Comparison of ENCODE assay signal across 8 mouse cellular contexts in genomic region chr1:74770727-74771466, GRCm38 (mm10). TPM values are rescaled to one million over a fixed set of nuclear protein-coding genes. Genes with fewer than 3 reads are reported as not detected.
DNase-seq lines count a peak whose midpoint lies in the region; ATAC-seq and TF ChIP-seq lines count a peak whose summit lies in the region.

No protein-coding gene starts in this region.

- no peak overlapping the region for H3K27ac ChIP-seq in heart, embryonic 12.5 days (ENCODE audit: poor library complexity, severe bottlenecking)
- no peak overlapping the region for H3K27ac ChIP-seq in bone marrow macrophage, adult 2 months (ENCODE audit: insufficient read depth, low read depth, low read length)
- no peak overlapping the region for H3K27ac ChIP-seq in hindbrain, embryonic 14.5 days
- H3K27ac ChIP-seq in midbrain, embryonic 14.5 days (replicated peaks; ENCODE audit: low read depth, low read length), result no peak overlapping the region

- no peak for TF ChIP-seq POLR2A in bone marrow macrophage, adult 2 months (IDR thresholded peaks at IDR 0.05; ENCODE audit: borderline replicate concordance, low read depth, low read length)

- no peak for TF ChIP-seq CTCF in bone marrow macrophage, adult 2 months (IDR thresholded peaks at IDR 0.05; ENCODE audit: low read depth, low read length)

- peak overlapping the region; percentile 67 for H3K9ac ChIP-seq in heart, embryonic 12.5 days
- H3K9ac ChIP-seq in hindbrain, embryonic 14.5 days, result peak overlapping the region; percentile 44; the same call in 1 of the 2 replicates
- no peak overlapping the region for H3K9ac ChIP-seq in midbrain, embryonic 14.5 days (replicated peaks; ENCODE audit: low read length)

- peak overlapping the region; percentile 94 for H3K4me2 ChIP-seq in heart, embryonic 12.5 days
- H3K4me2 ChIP-seq in hindbrain, embryonic 14.5 days (replicated peaks), result peak overlapping the region; percentile 75
- H3K4me2 ChIP-seq in midbrain, embryonic 14.5 days (ENCODE audit: low read length), result peak overlapping the region; percentile 84

- peaks cover 29% of the 10 kb centered on the region for H3K4me1 ChIP-seq in heart, embryonic 12.5 days (replicated peaks)
- peaks cover 26% of the 10 kb centered on the region for H3K4me1 ChIP-seq in bone marrow macrophage, adult 2 months (ENCODE audit: control insufficient read depth, insufficient read depth, low read length)
- H3K4me1 ChIP-seq in hindbrain, embryonic 14.5 days (replicated peaks; ENCODE audit: control insufficient read depth, insufficient read depth, low read length), result peaks cover 15% of the 10 kb centered on the region; the same call in 1 of the 2 replicates
- H3K4me1 ChIP-seq in midbrain, embryonic 14.5 days (ENCODE audit: control insufficient read depth, insufficient read depth, low read length), result peaks cover 17% of the 10 kb centered on the region; the same call in 1 of the 2 replicates

- peaks cover 86% of the 10 kb centered on the region for H3K27me3 ChIP-seq in heart, embryonic 12.5 days (replicated peaks)
- H3K27me3 ChIP-seq in hindbrain, embryonic 14.5 days (ENCODE audit: control insufficient read depth, insufficient read depth, low read length), result peaks cover 90% of the 10 kb centered on the region
- peaks cover 70% of the 10 kb centered on the region for H3K27me3 ChIP-seq in midbrain, embryonic 14.5 days (ENCODE audit: control insufficient read depth, insufficient read depth, low read length)

- ATAC-seq in heart, embryonic 12.5 days (ENCODE audit: insufficient number of reproducible peaks, low FRiP score), result no peak
- no peak for ATAC-seq in hindbrain, embryonic 14.5 days (ENCODE audit: low FRiP score)
- no peak for ATAC-seq in midbrain, embryonic 14.5 days (ENCODE audit: low FRiP score, low TSS enrichment)

- DNase-seq in heart, postnatal 25 days (ENCODE audit: low spot score), result no peak
- DNase-seq in hindbrain, embryonic 14.5 days (ENCODE audit: low spot score), result no peak
- DNase-seq in midbrain, embryonic 14.5 days, result no peak
- no peak for DNase-seq in adrenal gland, adult 8-10 months
- no peak for DNase-seq in Muller cell, postnatal 12 days (ENCODE audit: inconsistent ontology term)
- no peak for DNase-seq in adrenal gland, adult 2 months

- whole genome bisulfite sequencing in heart, embryonic 12.5 days, result under 1% methylated on average over 35 of the region's 35 CpGs
- under 1% methylated on average over 35 of the region's 35 CpGs for WGBS in hindbrain, embryonic 14.5 days
- 2% methylated on average over 35 of the region's 35 CpGs for WGBS in midbrain, embryonic 14.5 days

- no peaks in the 10 kb centered on the region for H3K36me3 ChIP-seq in heart, embryonic 12.5 days
- H3K36me3 ChIP-seq in hindbrain, embryonic 14.5 days (replicated peaks; ENCODE audit: control insufficient read depth, insufficient read depth), result no peaks in the 10 kb centered on the region
- H3K36me3 ChIP-seq in midbrain, embryonic 14.5 days (ENCODE audit: control insufficient read depth, insufficient read depth, low read length), result no peaks in the 10 kb centered on the region

- intact Hi-C loops in heart, postnatal 25 days (cut with DNase I), result no loop called here

- peak overlapping the region; percentile 55 for H3K4me3 ChIP-seq in heart, embryonic 12.5 days
- 0 out of 2 replicates have a peak overlapping the region, but pooled peaks have one; percentile 20 for H3K4me3 ChIP-seq in bone marrow macrophage, adult 2 months (ENCODE audit: insufficient read depth, low read length)
- H3K4me3 ChIP-seq in hindbrain, embryonic 14.5 days (replicated peaks; ENCODE audit: low read length), result peak overlapping the region; percentile 42
- H3K4me3 ChIP-seq in midbrain, embryonic 14.5 days (replicated peaks; ENCODE audit: low read depth, low read length), result peak overlapping the region; percentile 41

- H3K9me3 ChIP-seq in heart, embryonic 12.5 days (replicated peaks), result no peaks in the 10 kb centered on the region
- no peaks in the 10 kb centered on the region for H3K9me3 ChIP-seq in hindbrain, embryonic 14.5 days (ENCODE audit: control insufficient read depth, low read length)
- H3K9me3 ChIP-seq in midbrain, embryonic 14.5 days (ENCODE audit: control insufficient read depth, low read length), result no peaks in the 10 kb centered on the region

RNA-seq across cellular contexts. Expression of gene Wnt6, which starts 0.8 kb away (rescaled TPM):
- polyA plus RNA-seq in heart, embryonic 12.5 days (2016; fragmentation: Nextera tagmentation; extraction: Ambion mirVana), result 0.41 and 1.3 TPM in 2 replicates
- under 1 TPM in 1 of 2 experiments, not detected in 1; 0.20 TPM for total RNA-seq in heart, postnatal 25 days (2021)
- polyA plus RNA-seq in bone marrow macrophage, adult 2 months (2012; ENCODE audit: insufficient read depth, insufficient read length, missing spikeins), result 0.62 and 1.0 TPM in 2 replicates
- 4.4 TPM in 2 replicates for polyA plus RNA-seq in hindbrain, embryonic 14.5 days (2014; fragmentation: Nextera tagmentation; extraction: Ambion mirVana)
- polyA plus RNA-seq in midbrain, embryonic 14.5 days (2014; fragmentation: Nextera tagmentation; extraction: Ambion mirVana), result 2.7 TPM in 1 of 2 replicates, not detected in the other
- total RNA-seq in adrenal gland, adult 8-10 months (2022), result 1 to 10 TPM; 3.9 to 6.6 (median 5.7) TPM
- 1 to 10 TPM; 2.3 to 5.7 TPM for total RNA-seq in adrenal gland, adult 2 months (2021)
- polyA plus RNA-seq in adrenal gland, adult 2 months (2012; rRNA removed), result 11.5 and 17.1 TPM in 2 replicates

RNA-seq across cellular contexts. Expression of gene Wnt10a, which starts 20.4 kb away (rescaled TPM):
- polyA plus RNA-seq in heart, embryonic 12.5 days (2016; fragmentation: Nextera tagmentation; extraction: Ambion mirVana), result 0.28 TPM in 1 of 2 replicates, not detected in the other
- total RNA-seq in heart, postnatal 25 days (2021), result not detected
- polyA plus RNA-seq in bone marrow macrophage, adult 2 months (2012; ENCODE audit: insufficient read depth, insufficient read length, missing spikeins), result not detected in 2 replicates
- polyA plus RNA-seq in hindbrain, embryonic 14.5 days (2014; fragmentation: Nextera tagmentation; extraction: Ambion mirVana), result 0.13 and 0.21 TPM in 2 replicates
- 0.11 and 0.36 TPM in 2 replicates for polyA plus RNA-seq in midbrain, embryonic 14.5 days (2014; fragmentation: Nextera tagmentation; extraction: Ambion mirVana)
- total RNA-seq in adrenal gland, adult 8-10 months (2022), result 1 to 10 TPM in 1 of 4 experiments, under 1 TPM in 3; 0.58 to 1.0 (median 0.84) TPM
- total RNA-seq in adrenal gland, adult 2 months (2021), result 1 to 10 TPM in 1 of 2 experiments, under 1 TPM in 1; 0.23 to 1.2 TPM
- polyA plus RNA-seq in adrenal gland, adult 2 months (2012; rRNA removed), result 2.1 and 2.4 TPM in 2 replicates

RNA-seq across cellular contexts. Expression of gene Prkag3, which starts 21.9 kb away (rescaled TPM):
- polyA plus RNA-seq in heart, embryonic 12.5 days (2016; fragmentation: Nextera tagmentation; extraction: Ambion mirVana), result 6.0 and 7.2 TPM in 2 replicates
- 1 to 10 TPM in 1 of 2 experiments, under 1 TPM in 1; 0.96 to 2.7 TPM for total RNA-seq in heart, postnatal 25 days (2021)
- polyA plus RNA-seq in bone marrow macrophage, adult 2 months (2012; ENCODE audit: insufficient read depth, insufficient read length, missing spikeins), result not detected in 2 replicates
- polyA plus RNA-seq in hindbrain, embryonic 14.5 days (2014; fragmentation: Nextera tagmentation; extraction: Ambion mirVana), result not detected in 2 replicates
- not detected in 2 replicates for polyA plus RNA-seq in midbrain, embryonic 14.5 days (2014; fragmentation: Nextera tagmentation; extraction: Ambion mirVana)
- 1 to 10 TPM in 1 of 4 experiments, under 1 TPM in 1, not detected in 2; 0.55 to 1.3 TPM for total RNA-seq in adrenal gland, adult 8-10 months (2022)
- under 1 TPM in 1 of 2 experiments, not detected in 1; 0.17 TPM for total RNA-seq in adrenal gland, adult 2 months (2021)
- polyA plus RNA-seq in adrenal gland, adult 2 months (2012; rRNA removed), result 0.20 and 0.26 TPM in 2 replicates

RNA-seq across cellular contexts. Expression of gene Cyp27a1, which starts 57.5 kb away (rescaled TPM):
- polyA plus RNA-seq in heart, embryonic 12.5 days (2016; fragmentation: Nextera tagmentation; extraction: Ambion mirVana), result 13.5 and 13.8 TPM in 2 replicates
- 10 to 100 TPM; 11.1 to 11.9 TPM for total RNA-seq in heart, postnatal 25 days (2021)
- polyA plus RNA-seq in bone marrow macrophage, adult 2 months (2012; ENCODE audit: insufficient read depth, insufficient read length, missing spikeins), result 165 and 189 TPM in 2 replicates
- 1.9 and 3.2 TPM in 2 replicates for polyA plus RNA-seq in hindbrain, embryonic 14.5 days (2014; fragmentation: Nextera tagmentation; extraction: Ambion mirVana)
- polyA plus RNA-seq in midbrain, embryonic 14.5 days (2014; fragmentation: Nextera tagmentation; extraction: Ambion mirVana), result 0.53 and 2.1 TPM in 2 replicates
- total RNA-seq in adrenal gland, adult 8-10 months (2022), result 10 to 100 TPM; 12.2 to 28.3 (median 14.8) TPM
- total RNA-seq in adrenal gland, adult 2 months (2021), result 10 to 100 TPM; 13.1 to 16.8 TPM
- 8.7 and 9.5 TPM in 2 replicates for polyA plus RNA-seq in adrenal gland, adult 2 months (2012; rRNA removed)
